Comparison of ENCODE assay signal across 19 mouse cellular contexts in genomic region chr12:15832674-15833052, GRCm38 (mm10). TPM values are rescaled to one million over a fixed set of nuclear protein-coding genes. Genes with fewer than 3 reads are reported as not detected.
DNase-seq lines count a peak whose midpoint lies in the region; ATAC-seq and TF ChIP-seq lines count a peak whose summit lies in the region.
"Had no signal": no experiment of that assay in that cellular context is flagged by ENCODE, and none has a peak within 500 bp of the region (broad histone marks: within the 10 kb centered on the region; RNA-seq: fewer than 3 reads in every experiment).

No protein-coding gene starts in this region.

- intact Hi-C loops in left cerebral cortex, postnatal 4 days (cut with DNase I), result no loop called here
- intact Hi-C loops in left cerebral cortex, postnatal 25 days (cut with DNase I), result loop anchor here (1.0 to 2.0 kb wide), 2 partner anchors 71 to 312 kb away; no protein-coding TSS in a partner anchor

- H3K9ac ChIP-seq in intestine, postnatal 0 days (ENCODE audit: low read depth, low read length), result no peak overlapping the region
- H3K9ac ChIP-seq: embryonic facial prominence, embryonic 15.5 days; heart, embryonic 12.5 days; lung, embryonic 14.5 days; midbrain, embryonic 12.5 days had no signal

- WGBS in intestine, postnatal 0 days, result 90% methylated on average over 7 of the region's 7 CpGs

- no peaks in the 10 kb centered on the region for H3K27me3 ChIP-seq in intestine, postnatal 0 days (replicated peaks; ENCODE audit: control insufficient read depth, insufficient read depth, low read length)
- H3K27me3 ChIP-seq: embryonic facial prominence, embryonic 15.5 days; heart, embryonic 12.5 days; midbrain, embryonic 12.5 days had no signal

- no peak for ATAC-seq in intestine, postnatal 0 days
- ATAC-seq: forebrain, embryonic 14.5 days; inflammation-experienced regulatory T-cells, adult 6 months had no signal

- H3K27ac ChIP-seq in intestine, postnatal 0 days (ENCODE audit: low read depth, low read length), result no peak overlapping the region
- H3K27ac ChIP-seq: embryonic facial prominence, embryonic 15.5 days; macrophage; midbrain, embryonic 12.5 days had no signal

- TF ChIP-seq CTCF in intestine, postnatal 0 days (IDR thresholded peaks at IDR 0.05; ENCODE audit: low read depth), result no peak

- H3K4me1 ChIP-seq in intestine, postnatal 0 days (replicated peaks; ENCODE audit: control insufficient read depth, insufficient read depth, low read length), result no peaks in the 10 kb centered on the region
- H3K4me1 ChIP-seq: heart, embryonic 12.5 days; midbrain, embryonic 12.5 days had no signal

- no peak overlapping the region for H3K4me3 ChIP-seq in intestine, postnatal 0 days (ENCODE audit: low read depth, low read length)
- H3K4me3 ChIP-seq: embryonic facial prominence, embryonic 15.5 days; heart, embryonic 12.5 days; midbrain, embryonic 12.5 days had no signal

- no peak overlapping the region for H3K4me2 ChIP-seq in intestine, postnatal 0 days (replicated peaks; ENCODE audit: low read depth)
- H3K4me2 ChIP-seq: embryonic facial prominence, embryonic 15.5 days; heart, embryonic 12.5 days; liver, embryonic 11.5 days; lung, embryonic 14.5 days; midbrain, embryonic 12.5 days had no signal

- peak; percentile 55 to 60 for DNase-seq in left cerebral cortex, adult 18-20 months (ENCODE audit: low spot score in 2 of 2)
- no peak for DNase-seq in left cerebral cortex, postnatal 4 days
- DNase-seq in CD4-positive helper T cell, adult 2 months (ENCODE audit: low read depth, low spot score), result peak; percentile 39
- peak; percentile 72 for DNase-seq in NIH3T3 (ENCODE audit: low read depth)
- peak; percentile 53 to 94 for DNase-seq in left cerebral cortex, postnatal 25 days (ENCODE audit: low spot score in 2 of 2)
- DNase-seq in cerebellum, adult 11 months, result no peak
- DNase-seq: adrenal gland, adult 8-10 months; cerebellum, adult 8-10 months; gastrocnemius, postnatal 25 days; thymus, adult 18-20 months had no signal

- H3K9me3 ChIP-seq in intestine, postnatal 0 days (ENCODE audit: control insufficient read depth), result no peaks in the 10 kb centered on the region
- H3K9me3 ChIP-seq: embryonic facial prominence, embryonic 15.5 days; heart, embryonic 12.5 days; midbrain, embryonic 12.5 days had no signal

- no peaks in the 10 kb centered on the region for H3K36me3 ChIP-seq in intestine, postnatal 0 days (ENCODE audit: control insufficient read depth, insufficient read depth)
- H3K36me3 ChIP-seq: embryonic facial prominence, embryonic 15.5 days; heart, embryonic 12.5 days; midbrain, embryonic 12.5 days had no signal

RNA-seq across cellular contexts. Expression of gene Trib2, which starts 15.9 kb away (rescaled TPM):
- 10 to 100 TPM; 50.1 to 52.9 TPM for total RNA-seq in left cerebral cortex, adult 18-20 months (2021)
- 10 to 100 TPM; 74.7 to 82.2 TPM for total RNA-seq in left cerebral cortex, postnatal 4 days (2021)
- total RNA-seq in left cerebral cortex, postnatal 25 days (2021), result 10 to 100 TPM; 43.4 to 60.5 TPM
- 11.2 and 12.2 TPM in 2 replicates for polyA plus RNA-seq in intestine, postnatal 0 days (2015; fragmentation: Nextera tagmentation; extraction: Ambion mirVana)

Comparison
In these comparisons a context has a peak if more than half of its experiments do, and no peak if none do; other contexts are left out.
1. DNase-seq: peak in left cerebral cortex, adult 18-20 months (2 of 2), CD4-positive helper T cell, adult 2 months (single experiment), NIH3T3 (single experiment) and left cerebral cortex, postnatal 25 days (2 of 2); none in left cerebral cortex, postnatal 4 days (single experiment) and cerebellum, adult 11 months (single experiment).